Mouse (Mus musculus) right cerebral cortex, postnatal 36 days (tissue): ENCODE data around the gene Ppm1m.

Source experiments
- DNase-seq, 2 experiments: peaks; one replicate each; pipeline ENCODE4 v3.0.0; 2022; ENCODE audit warnings: low spot score in 2 of 2, mixed read lengths in 1 of 2

Gene Ppm1m

DNA sequence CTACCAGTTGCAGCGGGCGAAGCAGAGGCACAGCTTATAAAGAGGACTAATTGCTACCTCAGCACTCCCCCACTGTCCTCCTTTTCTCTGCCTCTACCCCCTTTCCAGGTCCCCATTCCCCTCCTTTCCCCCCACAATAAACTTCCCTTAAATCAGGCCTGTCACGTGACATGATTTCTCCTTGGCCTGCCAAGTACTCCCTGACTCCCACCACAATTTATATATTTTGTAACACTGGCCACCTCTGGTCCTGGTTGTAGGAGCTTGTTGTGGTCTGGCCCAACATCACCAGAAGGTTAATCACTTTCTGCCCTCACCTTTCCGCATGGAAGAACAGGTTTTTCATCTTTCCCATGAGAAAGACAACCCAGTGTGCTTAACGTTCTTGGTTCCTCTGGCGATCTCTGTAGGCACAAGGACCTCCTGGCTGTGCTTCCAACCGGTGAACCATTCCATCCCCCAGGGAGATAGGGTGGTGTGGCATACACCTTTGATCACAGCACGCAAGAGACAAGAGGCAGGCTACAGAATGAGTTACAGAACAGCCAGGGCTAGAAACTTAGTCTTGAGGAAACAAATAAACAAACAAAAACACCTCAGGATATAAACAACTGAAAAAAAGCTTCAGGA, 21.5 kb upstream of the Ppm1m start:
- no peak for DNase-seq

GRCm38 (mm10) chr9:106216971-106217370, 17.4 kb upstream of the Ppm1m start:
- no peak for DNase-seq

DNA sequence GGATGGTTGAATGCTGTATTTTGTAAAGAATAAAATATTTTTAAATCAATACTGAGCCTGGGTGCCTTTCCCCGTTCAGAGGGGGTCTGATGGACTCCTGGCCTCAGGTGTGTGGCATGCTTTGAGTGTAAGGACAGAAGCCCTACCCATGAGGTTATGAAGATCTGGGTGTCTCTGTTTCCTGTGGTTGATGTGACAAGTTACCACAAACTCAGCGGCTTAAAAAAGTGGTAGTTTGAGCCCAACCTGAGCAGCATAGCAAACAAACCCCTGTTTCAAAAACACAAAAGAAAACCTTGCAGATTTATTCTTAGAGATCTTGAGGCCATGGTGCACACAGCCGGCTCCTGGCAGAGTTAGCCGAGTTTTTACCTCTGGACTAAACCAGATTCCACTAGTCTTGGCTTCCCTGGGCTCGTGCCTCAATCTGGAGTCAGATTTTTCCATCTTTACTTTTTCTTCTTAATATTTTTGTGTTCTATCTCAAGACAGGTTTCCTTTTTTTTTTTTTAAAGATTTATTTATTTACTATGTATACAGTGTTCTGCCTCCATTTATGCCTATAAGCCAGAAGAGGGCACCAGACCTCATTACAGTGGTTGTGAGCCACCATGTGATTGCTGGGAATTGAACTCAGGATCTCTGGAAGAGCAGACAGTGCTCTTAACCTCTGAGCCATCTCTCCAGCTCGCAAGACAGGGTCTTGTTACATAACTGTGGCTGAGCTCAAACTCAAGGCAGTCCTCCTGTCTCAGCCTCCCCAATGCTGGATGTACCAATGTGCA, 16.0 kb upstream of the Ppm1m start:
- DNase-seq = no peak

GRCm38 (mm10) chr9:106212594-106212981, 13.0 kb upstream of the Ppm1m start:
- DNase-seq = no peak

- peak; percentile 53 to 75 for DNase-seq
Observed at GRCm38 (mm10) chr9:106211680-106212593, 12.4 kb upstream of the Ppm1m start.

DNA sequence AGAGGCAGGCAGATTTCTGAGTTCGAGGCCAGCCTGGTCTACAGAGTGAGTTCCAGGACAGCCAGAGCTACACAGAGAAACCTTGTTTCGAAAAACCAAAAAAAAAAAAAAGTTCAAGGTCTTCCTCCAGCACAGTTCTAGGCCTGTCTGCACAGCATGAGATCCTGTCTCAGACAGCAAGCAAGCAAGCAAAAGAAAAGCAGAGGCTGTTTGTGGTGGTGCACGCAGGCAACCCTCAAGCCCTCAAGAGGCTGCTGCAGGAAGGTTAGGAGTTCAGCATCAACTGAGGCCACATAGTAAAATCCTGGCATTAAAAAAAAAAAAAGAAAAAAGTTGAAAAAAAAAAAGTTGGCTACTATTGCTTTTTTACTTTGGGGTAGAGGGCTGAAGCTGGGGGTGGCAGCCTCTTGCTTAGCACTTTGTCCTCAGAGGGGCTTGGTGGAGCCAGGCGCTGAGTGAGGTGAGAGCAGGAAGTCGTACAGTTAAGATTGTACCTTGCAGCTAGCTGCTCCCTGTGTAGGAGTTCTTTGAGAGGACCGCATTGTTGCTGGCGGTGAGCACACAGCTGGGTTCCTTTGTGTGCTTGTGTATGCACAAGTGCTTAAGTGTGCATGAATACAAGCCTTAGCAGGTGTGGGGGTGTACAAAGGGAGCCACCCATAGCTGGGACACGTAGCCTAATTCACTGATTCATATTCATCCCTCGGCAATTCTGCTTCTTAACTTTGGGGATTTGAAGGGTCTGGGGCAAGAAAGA, 11.5 kb upstream of the Ppm1m start:
- no peak for DNase-seq

GRCm38 (mm10) chr9:106209954-106210353, 10.4 kb upstream of the Ppm1m start:
- no peak for DNase-seq

DNA sequence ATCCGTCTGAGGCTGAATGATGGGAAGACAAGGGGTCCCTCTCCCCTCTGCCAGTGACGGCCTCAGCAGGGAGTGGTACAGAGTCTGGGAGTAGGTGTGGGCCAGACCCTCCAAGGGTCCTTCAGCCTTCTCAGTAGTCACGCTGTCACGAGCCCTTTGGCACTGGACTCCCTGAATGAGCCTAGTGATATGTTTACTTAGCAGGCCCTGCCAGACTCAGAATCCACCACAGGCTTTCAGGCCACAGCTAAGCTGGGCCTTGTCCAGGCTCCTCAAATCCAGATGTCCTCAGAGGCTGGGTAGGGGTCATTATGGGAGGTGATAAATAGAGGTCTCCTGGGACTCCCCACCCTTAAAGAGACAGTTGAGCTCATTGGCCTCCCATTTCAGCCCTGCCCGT, 8.6 kb upstream of the Ppm1m start:
- no peak for DNase-seq

- DNase-seq = no peak
Observed at GRCm38 (mm10) chr9:106206515-106206914, 7.0 kb upstream of the Ppm1m start.

DNA sequence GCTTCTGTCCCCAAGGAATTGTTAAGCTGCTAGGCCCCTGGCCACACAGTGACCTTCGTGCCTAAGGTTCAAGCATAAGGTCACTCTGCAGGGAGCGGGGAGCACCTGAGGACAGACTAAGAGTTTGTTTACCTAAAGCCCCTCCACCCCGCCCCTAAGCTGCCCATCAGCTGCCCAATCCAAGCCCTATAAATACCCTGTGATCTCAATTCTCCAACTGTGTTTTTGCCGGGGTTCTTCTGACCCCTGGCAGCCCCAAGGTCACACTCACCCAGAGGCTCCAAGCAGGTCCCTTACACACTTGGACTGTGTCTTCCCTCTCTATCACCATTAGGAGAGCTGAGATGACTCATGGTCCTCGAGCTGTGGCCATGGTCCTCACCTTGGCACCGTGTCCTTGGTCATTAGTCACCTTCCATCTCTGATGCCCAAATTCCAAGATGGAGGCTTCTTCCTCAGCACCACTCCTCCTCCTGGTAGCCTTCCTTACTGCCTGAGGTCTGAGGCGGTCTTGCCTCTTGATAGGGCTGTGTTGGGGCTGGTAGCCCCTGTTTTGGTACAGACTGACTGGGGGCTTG, 6.3 kb upstream of the Ppm1m start:
- DNase-seq = no peak

DNA sequence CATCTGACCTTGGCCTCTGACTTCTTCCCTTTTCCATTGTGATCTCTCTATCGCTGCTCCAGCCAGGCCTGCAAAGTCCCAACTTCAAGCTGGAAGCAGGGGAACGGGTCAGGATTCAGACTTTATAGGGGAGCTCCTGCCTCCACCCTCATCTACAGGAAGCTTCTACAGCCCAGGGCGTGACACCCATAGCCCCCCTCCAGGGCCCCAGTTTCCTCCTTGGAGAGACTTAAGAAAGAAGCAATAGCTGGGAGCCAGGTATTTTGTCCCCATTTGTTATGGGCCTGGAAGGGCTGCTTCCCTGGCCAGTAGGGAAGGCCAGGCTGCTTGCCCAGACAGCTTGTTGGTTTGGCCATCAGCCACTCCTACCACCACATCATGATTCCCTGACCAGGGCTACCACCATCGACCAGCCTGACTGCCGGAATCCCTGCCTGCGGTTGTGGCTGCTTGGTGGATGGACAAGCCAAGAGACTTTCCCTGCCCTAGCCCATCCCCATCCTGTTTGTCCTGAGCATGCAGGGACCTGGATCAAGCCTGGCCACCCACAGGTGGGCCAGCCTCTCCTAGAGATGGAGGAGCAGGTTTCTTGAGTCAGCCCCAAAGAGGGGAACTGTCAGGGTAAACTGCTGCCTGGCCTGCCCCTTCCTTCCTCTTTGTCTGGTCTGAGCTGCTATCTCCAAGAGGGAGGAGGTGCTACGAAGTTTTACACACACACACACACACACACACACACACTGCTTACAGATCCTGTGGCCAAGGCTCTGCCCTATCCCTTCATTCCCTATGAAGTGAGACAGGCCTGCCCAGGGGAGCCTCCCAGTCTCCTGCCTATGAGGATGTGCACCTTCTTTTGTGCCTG, 4.7 kb upstream of the Ppm1m start:
- DNase-seq = no peak

GRCm38 (mm10) chr9:106202819-106203636, 3.5 kb upstream of the Ppm1m start, which contains the start of gene Twf2:
Gene Twf2 (plus strand): TSS chr9:106203108.
- DNase-seq = peak; percentile 80 to 83

- DNase-seq = no peak
Observed at GRCm38 (mm10) chr9:106201895-106202294, 2.3 kb upstream of the Ppm1m start.

- no peak for DNase-seq
Observed at GRCm38 (mm10) chr9:106198962-106199458, 536 bp downstream of the Ppm1m start.

DNA sequence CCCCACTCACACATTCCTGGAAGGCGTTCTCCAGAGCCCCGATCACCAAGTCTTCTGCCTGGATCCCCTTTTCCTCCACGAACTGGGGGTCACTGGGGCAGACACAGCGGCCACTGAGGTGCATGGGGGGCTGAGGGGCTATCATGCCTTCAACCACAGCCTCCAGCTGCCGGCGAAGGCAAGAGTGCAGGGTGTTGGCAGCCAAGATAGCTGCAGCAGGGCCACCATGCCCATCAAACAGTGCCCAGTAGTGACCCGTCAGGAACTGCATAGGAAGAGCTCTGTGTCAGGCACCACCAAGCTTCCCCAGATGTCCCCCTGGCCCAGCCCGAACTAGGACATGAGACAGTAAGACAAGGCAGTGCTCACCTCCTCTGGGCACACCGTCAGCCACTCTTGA, 1.8 kb downstream of the Ppm1m start:
- no peak for DNase-seq

- no peak for DNase-seq
Observed at GRCm38 (mm10) chr9:106197081-106197713, 2.3 kb downstream of the Ppm1m start.

- DNase-seq = peak in 1 of 2 experiments; percentile 46
Observed at GRCm38 (mm10) chr9:106195693-106196092, 3.9 kb downstream of the Ppm1m start.

- DNase-seq = no peak
Observed at GRCm38 (mm10) chr9:106193930-106194807, 5.4 kb downstream of the Ppm1m start.
